Mouse (Mus musculus): Measurements from ENCODE around the gene Fermt3. TPM values are rescaled to one million over a fixed set of nuclear protein-coding genes. Genes with fewer than 3 reads are reported as not detected.
"Not testable (repeated sequence)": the region's sequence is repeated elsewhere in the genome, so short reads cannot be mapped to it uniquely, and the experiment has no call there.

Gene Fermt3
- polyA plus RNA-seq, 1 experiment from 2014 or later: 105 TPM

DNA sequence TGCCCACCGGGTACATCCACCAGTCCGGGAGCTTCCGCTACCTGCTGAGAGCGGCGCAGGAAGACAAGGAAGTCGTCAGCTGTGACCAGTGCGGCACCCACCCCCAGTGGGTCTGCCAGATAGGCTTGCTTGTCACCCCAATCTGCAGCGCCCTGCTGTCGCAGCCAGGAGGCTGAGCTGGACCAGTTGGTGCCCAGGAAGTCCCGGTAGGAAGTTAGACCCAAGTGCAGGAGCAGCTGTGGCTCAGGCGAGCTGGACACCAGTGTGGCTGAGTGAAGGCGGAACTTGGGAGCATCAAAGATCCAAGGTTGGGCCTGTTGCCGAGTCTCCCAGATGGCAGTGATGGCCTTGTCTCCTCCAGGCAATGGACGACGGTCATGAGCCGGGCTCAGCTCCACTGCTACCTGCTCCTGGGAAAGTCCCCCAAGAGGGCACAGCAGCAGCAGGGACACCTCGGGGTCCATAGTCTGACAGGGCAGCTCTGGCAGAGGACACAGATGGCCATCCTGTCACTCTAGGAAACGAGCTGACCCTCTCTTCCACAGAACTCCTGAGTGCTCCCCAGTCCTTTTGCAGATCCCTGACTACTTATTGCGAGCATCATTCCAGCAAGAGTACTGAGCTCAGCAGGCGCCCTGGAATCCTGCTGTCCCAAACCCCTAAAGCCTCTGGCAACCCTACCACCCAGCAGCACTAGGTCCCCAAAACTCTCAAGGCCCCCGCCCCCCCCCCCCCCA is 23.8 kb downstream of the Fermt3 start:
- peaks cover 25% of the 10 kb centered on the region for H3K36me3 ChIP-seq (ENCODE audit: control insufficient read depth, insufficient read depth)
- peak overlapping the region; percentile 22; the same call in 1 of the 2 replicates for H3K27ac ChIP-seq (ENCODE audit: low read length)
- peak overlapping the region; percentile 64 for H3K9ac ChIP-seq (ENCODE audit: low read depth, low read length)
- H3K4me2 ChIP-seq (ENCODE audit: low read depth, low read length): peak overlapping the region; percentile 89
- ATAC-seq (ENCODE audit: low read depth): no peak
- no peaks in the 10 kb centered on the region for H3K27me3 ChIP-seq (ENCODE audit: control insufficient read depth, insufficient read depth, low read depth, low read length)
- H3K9me3 ChIP-seq (replicated peaks; ENCODE audit: control insufficient read depth, low read length): no peaks in the 10 kb centered on the region
- H3K4me3 ChIP-seq (ENCODE audit: low read depth, low read length): peak overlapping the region; percentile 64
- H3K4me1 ChIP-seq (ENCODE audit: control insufficient read depth, low read depth, low read length): peaks cover 34% of the 10 kb centered on the region
- WGBS (ENCODE audit: insufficient replicate concordance): 44% methylated on average over 20 of the region's 21 CpGs

DNA sequence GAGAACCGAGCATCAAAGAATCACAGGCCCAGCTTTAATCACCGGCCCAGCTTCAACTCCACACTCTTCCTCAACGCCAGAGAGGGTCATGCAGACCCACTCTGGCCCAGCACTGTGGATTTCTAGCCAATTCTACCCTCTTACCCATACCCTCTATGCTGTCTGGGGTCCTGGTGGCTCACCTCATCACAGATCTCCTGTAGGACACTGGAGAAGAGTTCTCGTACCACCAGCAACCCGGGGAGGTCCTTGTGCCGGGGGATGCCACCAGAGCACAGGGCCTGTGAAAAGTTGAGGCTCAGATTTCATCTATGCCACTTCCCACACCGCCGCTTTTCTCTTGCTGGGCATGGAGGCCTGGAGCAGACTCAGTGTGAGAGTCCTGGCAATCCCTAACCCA is 24.8 kb downstream of the Fermt3 start:
- Histone ChIP-seq H3K4me2 (ENCODE audit: low read depth, low read length) (no peak overlapping the region), H3K4me1 (ENCODE audit: control insufficient read depth, low read depth, low read length) (peaks cover 34% of the 10 kb centered on the region), H3K9me3 (replicated peaks; ENCODE audit: control insufficient read depth, low read length) (no peaks in the 10 kb centered on the region), H3K27ac (ENCODE audit: low read length) (no peak overlapping the region), H3K36me3 (ENCODE audit: control insufficient read depth, insufficient read depth) (peaks cover 15% of the 10 kb centered on the region), H3K9ac (ENCODE audit: low read depth, low read length) (no peak overlapping the region), H3K4me3 (ENCODE audit: low read depth, low read length) (no peak overlapping the region), H3K27me3 (ENCODE audit: control insufficient read depth, insufficient read depth, low read depth, low read length) (no peaks in the 10 kb centered on the region)
- 79% methylated on average over 8 of the region's 8 CpGs for WGBS (ENCODE audit: insufficient replicate concordance)
- no peak for ATAC-seq (ENCODE audit: low read depth)

DNA sequence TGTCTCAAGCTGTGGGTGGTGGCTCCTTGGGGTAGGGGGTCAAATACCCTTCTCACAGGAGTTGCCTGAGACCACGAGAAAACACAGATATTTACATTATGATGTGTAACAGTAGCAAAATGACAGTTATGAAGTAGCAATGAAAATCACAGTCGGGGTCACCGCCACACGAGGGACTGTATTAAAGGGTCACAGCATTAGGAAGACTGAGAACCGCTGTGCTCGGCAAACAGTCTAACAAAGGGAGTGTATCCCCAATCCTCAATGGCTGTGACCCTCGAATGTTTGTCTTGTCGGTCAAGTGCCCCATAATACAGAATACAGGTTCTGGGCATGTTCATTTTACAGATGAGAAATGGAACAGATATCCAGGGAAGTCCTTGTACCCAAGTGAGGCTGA is 25.3 kb downstream of the Fermt3 start:
- ATAC-seq (ENCODE audit: low read depth): no peak
- H3K27ac ChIP-seq (ENCODE audit: low read length): no peak overlapping the region
- H3K9ac ChIP-seq (ENCODE audit: low read depth, low read length): no peak overlapping the region
- peaks cover 11% of the 10 kb centered on the region for H3K36me3 ChIP-seq (ENCODE audit: control insufficient read depth, insufficient read depth)
- no peaks in the 10 kb centered on the region for H3K9me3 ChIP-seq (replicated peaks; ENCODE audit: control insufficient read depth, low read length)
- H3K4me3 ChIP-seq (ENCODE audit: low read depth, low read length): no peak overlapping the region
- H3K4me1 ChIP-seq (ENCODE audit: control insufficient read depth, low read depth, low read length): peaks cover 34% of the 10 kb centered on the region
- no peaks in the 10 kb centered on the region for H3K27me3 ChIP-seq (ENCODE audit: control insufficient read depth, insufficient read depth, low read depth, low read length)
- H3K4me2 ChIP-seq (ENCODE audit: low read depth, low read length): no peak overlapping the region
- 77% methylated on average over 8 of the region's 8 CpGs for WGBS (ENCODE audit: insufficient replicate concordance)

DNA sequence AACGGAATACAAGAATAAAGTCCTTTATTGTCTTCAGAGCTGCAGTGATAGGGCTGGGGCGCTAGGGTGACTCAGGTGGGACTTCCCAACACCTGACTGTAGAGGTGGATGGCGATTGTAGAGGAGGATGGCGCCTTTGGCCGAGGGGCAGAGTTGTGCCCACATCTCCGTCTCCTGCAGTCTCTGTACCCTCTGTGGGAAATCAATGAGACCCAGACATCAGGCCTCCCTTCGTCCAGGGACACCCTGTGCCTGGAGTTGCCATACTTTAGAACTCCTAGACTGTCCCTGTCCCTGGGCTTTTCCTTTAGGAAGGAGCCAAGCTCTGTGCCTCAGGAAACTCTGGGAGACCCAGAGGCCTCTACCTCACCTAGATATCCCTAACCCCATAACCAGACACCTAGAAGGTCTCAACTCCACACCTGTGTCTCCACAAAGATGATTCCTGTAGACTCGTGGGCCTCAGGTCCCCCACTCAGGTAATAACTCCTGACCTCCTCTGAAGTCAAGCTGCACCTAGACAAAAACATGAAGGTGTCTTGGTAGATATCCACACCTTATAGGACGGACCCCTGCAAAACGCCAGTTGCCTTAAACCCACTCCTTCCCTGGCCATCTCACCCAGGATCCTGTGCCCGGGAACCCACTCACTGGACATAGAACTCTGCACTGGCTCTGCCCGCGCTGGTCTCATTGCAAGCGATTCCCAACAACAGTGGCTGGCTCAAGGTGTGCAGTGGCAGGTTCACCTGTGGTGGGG is 26.1 kb downstream of the Fermt3 start:
- Histone ChIP-seq H3K27me3 (ENCODE audit: control insufficient read depth, insufficient read depth, low read depth, low read length) (no peaks in the 10 kb centered on the region), H3K4me1 (ENCODE audit: control insufficient read depth, low read depth, low read length) (peaks cover 36% of the 10 kb centered on the region), H3K9me3 (replicated peaks; ENCODE audit: control insufficient read depth, low read length) (no peaks in the 10 kb centered on the region), H3K9ac (ENCODE audit: low read depth, low read length) (peak overlapping the region; percentile 66), H3K36me3 (ENCODE audit: control insufficient read depth, insufficient read depth) (peaks cover 2% of the 10 kb centered on the region), H3K4me3 (ENCODE audit: low read depth, low read length) (peak overlapping the region; percentile 76), H3K27ac (ENCODE audit: low read length) (peak overlapping the region; percentile 67), H3K4me2 (ENCODE audit: low read depth, low read length) (peak overlapping the region; percentile 99)
- WGBS (ENCODE audit: insufficient replicate concordance): 66% methylated on average over 14 of the region's 14 CpGs
- no peak for ATAC-seq (ENCODE audit: low read depth)

DNA sequence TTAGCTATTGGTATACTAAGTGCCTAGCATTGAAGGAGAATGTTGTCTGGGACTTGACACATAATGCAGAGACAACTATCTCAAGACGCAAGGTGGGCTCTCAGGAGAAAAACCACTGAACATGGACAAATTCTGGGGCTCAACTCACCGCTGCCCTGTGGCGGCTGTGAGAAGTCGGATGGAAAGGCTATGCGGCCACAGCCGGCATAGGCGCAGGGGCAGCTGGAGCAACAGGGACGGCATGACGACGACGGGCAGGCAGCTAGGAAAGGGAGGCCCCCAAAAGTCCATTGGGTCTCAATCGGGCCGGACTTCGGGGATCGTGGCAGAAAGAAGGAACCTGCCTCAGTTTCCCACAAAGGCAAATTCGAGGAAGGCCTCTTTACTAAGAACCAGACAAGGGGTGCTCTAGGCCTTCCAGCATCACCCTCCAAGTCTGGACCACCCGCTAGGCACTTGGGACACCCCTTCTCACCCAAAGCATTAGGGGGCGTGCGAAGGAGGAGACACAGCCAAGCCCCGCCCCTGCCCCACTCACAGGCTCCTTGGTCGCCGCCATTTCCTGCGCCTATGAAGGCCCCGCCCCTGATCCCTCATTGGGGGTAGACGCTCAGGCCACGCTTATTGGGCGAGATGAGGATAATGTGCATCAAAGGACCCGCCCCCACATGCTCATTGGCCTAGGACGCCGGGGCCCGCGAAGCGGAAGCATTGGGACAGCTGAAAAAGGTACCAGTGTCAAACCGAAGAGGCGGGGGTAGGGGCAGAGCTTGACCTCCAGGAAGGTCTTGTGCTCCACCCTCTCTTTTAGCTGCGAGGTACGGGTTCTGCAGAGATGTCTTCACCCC is 27.0 kb downstream of the Fermt3 start, which contains the start of gene Dnajc4:
Gene Dnajc4 (minus strand): TSS at position 562 of the 848 bp plus-strand sequence.
- WGBS (ENCODE audit: insufficient replicate concordance): 2% methylated on average over 37 of the region's 37 CpGs
- Histone ChIP-seq H3K9ac (ENCODE audit: low read depth, low read length) (peak within 1 kb of the TSS; percentile 77), H3K4me2 (ENCODE audit: low read depth, low read length) (peak within 1 kb of the TSS; percentile 99), H3K27me3 (ENCODE audit: control insufficient read depth, insufficient read depth, low read depth, low read length) (no peaks in the 10 kb centered on the region), H3K9me3 (replicated peaks; ENCODE audit: control insufficient read depth, low read length) (no peaks in the 10 kb centered on the region), H3K4me1 (ENCODE audit: control insufficient read depth, low read depth, low read length) (peaks cover 45% of the 10 kb centered on the region), H3K4me3 (ENCODE audit: low read depth, low read length) (peak within 1 kb of the TSS; percentile 76), H3K27ac (ENCODE audit: low read length) (peak within 1 kb of the TSS; percentile 67), H3K36me3 (ENCODE audit: control insufficient read depth, insufficient read depth) (no peaks in the 10 kb centered on the region)
- ATAC-seq (ENCODE audit: low read depth): peak; percentile 95

DNA sequence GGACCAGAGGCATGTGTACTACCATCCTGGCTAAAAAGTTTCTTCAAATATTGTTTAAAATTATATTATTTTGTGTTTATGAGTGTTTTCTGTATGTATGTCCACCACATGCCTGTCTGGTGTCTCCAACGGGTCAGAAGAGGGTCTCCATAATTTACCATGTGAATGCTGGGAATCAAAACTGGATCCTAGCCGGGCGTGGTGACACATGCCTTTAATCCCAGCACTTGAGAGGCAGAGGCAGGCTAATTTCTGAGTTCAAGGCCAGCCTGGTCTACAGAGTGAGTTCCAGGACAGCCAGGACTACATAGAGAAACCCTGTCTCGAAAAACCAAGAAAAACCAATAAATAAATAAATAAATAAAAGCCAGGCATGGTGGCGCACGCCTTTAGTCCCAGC is 28.1 kb downstream of the Fermt3 start:
- not testable (repeated sequence) for H3K27ac ChIP-seq (ENCODE audit: low read length); H3K9me3 ChIP-seq (replicated peaks; ENCODE audit: control insufficient read depth, low read length); H3K36me3 ChIP-seq (ENCODE audit: control insufficient read depth, insufficient read depth); ATAC-seq (ENCODE audit: low read depth); H3K9ac ChIP-seq (ENCODE audit: low read depth, low read length); H3K27me3 ChIP-seq (ENCODE audit: control insufficient read depth, insufficient read depth, low read depth, low read length); H3K4me3 ChIP-seq (ENCODE audit: low read depth, low read length); H3K4me2 ChIP-seq (ENCODE audit: low read depth, low read length)
- peaks cover 47% of the 10 kb centered on the region for H3K4me1 ChIP-seq (ENCODE audit: control insufficient read depth, low read depth, low read length)
- 76% methylated on average over 6 of the region's 6 CpGs for WGBS (ENCODE audit: insufficient replicate concordance)

DNA sequence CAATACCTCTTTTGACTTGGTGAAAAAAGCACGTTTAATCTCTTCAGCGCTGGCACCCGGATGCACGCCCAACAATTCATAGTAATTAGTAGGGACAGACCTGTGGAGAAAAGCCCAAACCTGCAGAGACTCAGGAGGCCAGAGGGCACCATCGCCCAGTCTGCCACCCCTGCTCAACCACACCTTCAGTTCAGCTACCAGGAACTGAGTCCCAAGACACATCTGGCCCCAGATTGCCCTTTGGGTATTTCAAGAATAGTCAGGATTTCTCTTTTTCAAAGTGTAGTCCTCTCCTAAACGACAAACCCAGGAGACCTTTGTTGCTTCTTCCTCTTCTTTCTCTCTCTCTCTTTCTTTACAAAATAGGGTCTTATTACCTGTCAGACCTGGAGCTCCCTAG is 28.6 kb downstream of the Fermt3 start:
- no peak for ATAC-seq (ENCODE audit: low read depth)
- Histone ChIP-seq H3K27ac (ENCODE audit: low read length) (no peak overlapping the region), H3K36me3 (ENCODE audit: control insufficient read depth, insufficient read depth) (no peaks in the 10 kb centered on the region), H3K4me1 (ENCODE audit: control insufficient read depth, low read depth, low read length) (peaks cover 51% of the 10 kb centered on the region), H3K27me3 (ENCODE audit: control insufficient read depth, insufficient read depth, low read depth, low read length) (no peaks in the 10 kb centered on the region), H3K4me2 (ENCODE audit: low read depth, low read length) (no peak overlapping the region), H3K4me3 (ENCODE audit: low read depth, low read length) (no peak overlapping the region), H3K9ac (ENCODE audit: low read depth, low read length) (no peak overlapping the region), H3K9me3 (replicated peaks; ENCODE audit: control insufficient read depth, low read length) (no peaks in the 10 kb centered on the region)
- 71% methylated on average over 6 of the region's 6 CpGs for WGBS (ENCODE audit: insufficient replicate concordance)

DNA sequence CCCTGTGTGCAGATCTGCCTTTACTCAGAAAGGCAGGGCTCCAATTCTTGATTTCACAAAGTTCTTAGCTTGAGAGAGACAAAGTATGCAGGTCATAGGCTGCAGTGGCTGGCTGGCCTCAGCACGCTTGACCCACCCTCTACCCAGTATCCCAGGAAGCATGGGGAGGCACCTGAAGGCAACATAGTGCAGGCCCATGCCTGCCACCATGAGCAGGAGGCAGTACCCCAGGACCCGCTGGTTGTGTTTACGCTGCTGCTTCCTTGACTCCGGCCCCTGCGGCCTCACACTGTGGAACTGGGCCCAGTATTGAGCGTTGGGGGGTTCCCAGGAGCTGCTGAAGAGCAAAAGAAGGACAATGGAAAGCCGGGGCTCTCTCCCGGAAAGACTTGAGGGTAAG is 30.0 kb downstream of the Fermt3 start:
- no peak overlapping the region for H3K9ac ChIP-seq (ENCODE audit: low read depth, low read length)
- no peak overlapping the region for H3K4me2 ChIP-seq (ENCODE audit: low read depth, low read length)
- H3K36me3 ChIP-seq (ENCODE audit: control insufficient read depth, insufficient read depth): peaks cover 4% of the 10 kb centered on the region; the same call in 1 of the 2 replicates
- no peaks in the 10 kb centered on the region for H3K9me3 ChIP-seq (replicated peaks; ENCODE audit: control insufficient read depth, low read length)
- H3K4me3 ChIP-seq (ENCODE audit: low read depth, low read length): no peak overlapping the region
- no peaks in the 10 kb centered on the region for H3K27me3 ChIP-seq (ENCODE audit: control insufficient read depth, insufficient read depth, low read depth, low read length)
- no peak for ATAC-seq (ENCODE audit: low read depth)
- peaks cover 51% of the 10 kb centered on the region for H3K4me1 ChIP-seq (ENCODE audit: control insufficient read depth, low read depth, low read length)
- 89% methylated on average over 8 of the region's 8 CpGs for WGBS (ENCODE audit: insufficient replicate concordance)
- no peak overlapping the region for H3K27ac ChIP-seq (ENCODE audit: low read length)

All from liver, embryonic 16.5 days (tissue).